Mouse (Mus musculus) inflammation-experienced regulatory T-cells (primary cell): ENCODE results near the gene Gcnt3. TPM values are rescaled to one million over a fixed set of nuclear protein-coding genes. Genes with fewer than 3 reads are reported as not detected.

ENCODE experiments used
- polyA plus RNA-seq, 2 experiments: library from polyadenylated mRNA; unstranded; fragments of 100-300 nt; shearing (Covaris generic); gene quantifications; one replicate each; pipeline ENCODE4 v1.2.1; 2017

The Gcnt3 gene
- polyA plus RNA-seq, result under 1 TPM in 1 of 2 experiments, not detected in 1; 0.11 TPM

DNA sequence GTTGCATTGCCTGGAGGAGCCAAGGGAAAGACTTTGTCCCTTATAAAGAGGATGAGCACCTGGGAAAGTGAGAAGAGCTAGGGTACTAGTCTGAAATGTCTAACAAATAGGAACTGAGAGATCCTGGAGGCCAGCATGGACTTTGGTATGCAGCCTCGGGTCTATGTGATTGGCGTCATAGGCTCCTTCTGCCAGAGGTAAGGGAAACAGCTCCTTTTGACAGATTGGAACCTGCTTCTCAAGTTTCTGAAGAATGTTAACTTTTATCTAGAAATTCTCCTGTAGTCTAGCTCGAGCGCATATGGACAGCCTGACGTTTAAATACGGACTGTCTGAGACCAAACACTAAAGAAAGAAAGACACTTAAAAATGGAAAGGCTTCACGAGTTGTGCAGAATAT is at the start of gene Gcnt3:
Gene Gcnt3, minus strand, starts transcription at position 101 of the 400 bp plus-strand sequence.

DNA sequence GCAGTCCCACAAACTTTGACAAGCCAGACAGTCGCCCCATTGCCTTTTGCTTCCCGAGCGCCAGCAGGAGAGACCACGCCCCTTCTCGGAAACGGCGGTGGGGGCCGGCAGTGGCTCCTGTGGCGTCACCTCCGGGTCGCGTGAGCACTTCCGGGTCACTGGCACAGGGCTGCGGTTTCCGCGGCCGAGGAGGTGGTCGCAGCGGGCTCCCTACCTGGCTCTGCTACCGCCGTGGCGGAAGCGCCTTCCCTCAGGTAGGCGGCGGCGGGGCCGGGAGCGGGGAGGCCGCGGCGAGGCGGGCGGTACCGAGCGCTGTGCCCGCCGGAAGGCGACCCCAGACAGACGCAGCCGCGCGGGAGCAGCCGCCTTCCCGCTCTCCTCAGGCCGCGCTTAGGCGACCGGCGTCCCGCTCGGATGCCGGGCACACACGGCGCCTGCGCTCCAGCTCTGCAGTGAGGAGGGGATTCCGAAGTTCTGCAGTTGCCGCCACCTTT is 25.4 kb downstream of the Gcnt3 start, which contains the start of gene Gtf2a2:
Gene Gtf2a2, plus strand, starts transcription at position 143 of the 494 bp plus-strand sequence.

DNA sequence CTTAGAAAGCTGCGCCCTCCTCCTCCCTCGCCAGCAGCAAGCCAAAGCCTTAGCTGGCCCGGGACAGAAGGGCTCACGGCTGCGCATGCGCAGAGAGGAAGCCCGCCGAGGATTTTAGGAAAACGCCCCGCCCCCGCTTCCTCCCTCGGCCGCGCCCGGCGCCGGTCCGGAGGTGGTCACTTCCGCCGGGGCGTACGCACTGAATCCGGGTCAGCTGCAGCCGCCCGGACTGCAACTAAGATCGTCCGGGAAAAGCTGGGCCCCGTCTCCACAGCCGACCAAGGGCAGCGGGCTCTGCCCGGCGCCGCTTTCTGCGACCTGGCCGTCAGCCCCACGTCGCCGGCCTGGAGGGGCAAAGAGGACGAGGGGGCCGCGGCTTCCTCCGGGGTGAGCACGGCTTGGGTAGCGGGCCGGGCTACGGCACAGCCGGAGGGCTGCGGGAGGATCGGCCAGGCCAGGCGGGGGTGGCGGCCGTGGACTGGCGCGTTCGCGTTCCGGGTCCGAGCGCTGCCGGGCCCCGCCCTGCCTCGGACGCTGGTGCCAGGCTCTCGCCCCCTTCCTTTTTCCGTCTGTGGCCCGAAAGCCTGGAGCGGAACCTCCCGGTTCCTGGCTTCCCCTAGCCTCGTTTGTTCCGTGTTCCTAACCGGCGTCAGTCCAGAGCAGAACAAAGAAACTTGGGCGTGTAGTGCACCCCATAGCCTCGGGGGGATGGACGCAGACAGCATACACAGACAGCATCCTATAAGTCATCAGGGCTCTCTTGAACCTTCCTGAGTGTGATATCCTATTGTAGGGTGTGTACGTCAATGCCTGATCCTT is 48.4 kb downstream of the Gcnt3 start, which contains the start of gene Bnip2:
Gene Bnip2, plus strand, starts transcription at position 164 of the 819 bp plus-strand sequence.

Other genes with a start within 250 kb of the Gcnt3 start
- 100 to 1,000 TPM in 1 of 2 experiments, 10 to 100 TPM in 1; 99.7 to 118 TPM for gene Bnip2, start 48.6 kb downstream of the Gcnt3 start, polyA plus RNA-seq
- gene Gtf2a2, start 25.5 kb downstream of the Gcnt3 start, polyA plus RNA-seq, result 100 to 1,000 TPM; 142 to 148 TPM
- gene Fam81a, start 104.5 kb upstream of the Gcnt3 start, polyA plus RNA-seq, result under 1 TPM; 0.15 to 0.43 TPM
- 10 to 100 TPM; 28.2 to 68.9 TPM for gene Myo1e, start 169.3 kb upstream of the Gcnt3 start, polyA plus RNA-seq